Mouse (Mus musculus): ENCODE measurements around the gene Prnd. TPM values are rescaled to one million over a fixed set of nuclear protein-coding genes. Genes with fewer than 3 reads are reported as not detected.

Gene Prnd
- 13.6 and 14.1 TPM in 2 replicates for polyA plus RNA-seq (2014; fragmentation: Nextera tagmentation; extraction: Ambion mirVana)

DNA sequence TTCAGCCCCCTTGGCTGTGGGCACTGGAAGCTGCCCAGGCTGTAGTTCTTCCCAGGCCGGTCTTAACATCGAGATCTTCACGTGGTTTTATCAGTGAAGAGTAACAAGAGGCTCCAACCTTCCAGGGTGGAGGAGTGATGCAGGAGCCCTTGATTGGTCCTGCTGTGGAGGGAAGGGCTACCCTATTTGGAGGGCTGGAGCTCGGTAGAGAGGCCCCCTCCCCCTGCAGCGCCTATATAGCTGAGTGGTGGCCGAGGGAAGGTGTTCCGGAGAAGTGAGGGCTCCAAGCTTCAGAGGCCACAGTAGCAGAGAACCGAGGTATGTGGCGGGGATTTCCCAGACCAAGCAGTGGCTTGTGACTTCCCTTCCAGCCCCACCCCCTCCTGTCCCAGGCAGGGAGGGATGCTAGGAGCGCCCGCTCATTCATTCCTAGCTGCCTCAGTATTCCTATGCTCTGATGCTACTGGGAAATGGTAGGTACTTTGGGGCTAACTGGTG is at the start of gene Prnd:
Gene Prnd (plus strand): TSS at position 264 of the 498 bp plus-strand sequence.
- Histone ChIP-seq H3K36me3 (ENCODE audit: control insufficient read depth, insufficient read depth, low read length) (no peaks in the 10 kb centered on the region), H3K9me3 (replicated peaks; ENCODE audit: control insufficient read depth, low read length) (no peaks in the 10 kb centered on the region), H3K9ac (ENCODE audit: low read length) (no peak within 1 kb of the TSS), H3K27me3 (replicated peaks; ENCODE audit: control insufficient read depth, insufficient read depth, low read length) (peaks cover 7% of the 10 kb centered on the region; the same call in 1 of the 2 replicates), H3K4me2 (ENCODE audit: low read length) (no peak within 1 kb of the TSS), H3K4me3 (ENCODE audit: low read depth, low read length) (no peak within 1 kb of the TSS), H3K27ac (ENCODE audit: low read depth, low read length) (no peak within 1 kb of the TSS), H3K4me1 (ENCODE audit: control insufficient read depth, insufficient read depth, low read length) (no peaks in the 10 kb centered on the region)
- no peak for DNase-seq (ENCODE audit: low spot score)
- no peak for ATAC-seq
- WGBS = 20% methylated on average over 11 of the region's 11 CpGs

GRCm38 (mm10) chr2:131902423-131902822 is 48.2 kb upstream of the Prnd start:
- ATAC-seq = no peak
- Histone ChIP-seq H3K4me1 (ENCODE audit: control insufficient read depth, insufficient read depth, low read length) (no peaks in the 10 kb centered on the region), H3K4me3 (ENCODE audit: low read depth, low read length) (no peak overlapping the region), H3K4me2 (ENCODE audit: low read length) (no peak overlapping the region), H3K36me3 (ENCODE audit: control insufficient read depth, insufficient read depth, low read length) (no peaks in the 10 kb centered on the region), H3K9ac (ENCODE audit: low read length) (no peak overlapping the region), H3K27me3 (replicated peaks; ENCODE audit: control insufficient read depth, insufficient read depth, low read length) (0 out of 2 replicates have a peak, but pooled peaks cover 3% of the 10 kb centered on the region), H3K27ac (ENCODE audit: low read depth, low read length) (no peak overlapping the region), H3K9me3 (replicated peaks; ENCODE audit: control insufficient read depth, low read length) (no peaks in the 10 kb centered on the region)
- WGBS = 67% methylated on average over 2 of the region's 3 CpGs
- DNase-seq (ENCODE audit: low spot score) = no peak

DNA sequence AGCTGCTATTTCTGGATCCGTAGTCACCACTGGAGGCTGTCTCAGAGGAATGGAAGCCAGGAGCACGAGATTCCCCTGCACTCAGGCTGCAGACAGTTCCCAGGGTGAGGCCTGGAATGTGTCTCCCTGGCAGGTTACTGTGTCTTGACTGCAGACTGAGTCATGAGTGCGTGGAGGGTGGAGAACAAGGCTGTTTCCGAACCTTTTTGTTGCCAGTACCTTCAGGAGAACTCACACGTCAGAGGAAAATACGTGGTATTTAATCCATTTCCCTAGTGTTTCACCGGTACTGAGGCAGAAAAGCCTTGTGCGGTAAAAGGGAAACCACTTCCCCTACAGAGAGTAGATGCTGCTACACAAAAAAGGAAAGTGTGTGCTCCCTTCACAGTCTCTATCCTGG is 47.8 kb upstream of the Prnd start:
- DNase-seq (ENCODE audit: low spot score) (no peak), ATAC-seq (no peak)
- Histone ChIP-seq H3K27ac (ENCODE audit: low read depth, low read length) (no peak overlapping the region), H3K9me3 (replicated peaks; ENCODE audit: control insufficient read depth, low read length) (no peaks in the 10 kb centered on the region), H3K4me1 (ENCODE audit: control insufficient read depth, insufficient read depth, low read length) (no peaks in the 10 kb centered on the region), H3K27me3 (replicated peaks; ENCODE audit: control insufficient read depth, insufficient read depth, low read length) (0 out of 2 replicates have a peak, but pooled peaks cover 3% of the 10 kb centered on the region), H3K4me2 (ENCODE audit: low read length) (no peak overlapping the region), H3K9ac (ENCODE audit: low read length) (no peak overlapping the region), H3K4me3 (ENCODE audit: low read depth, low read length) (no peak overlapping the region), H3K36me3 (ENCODE audit: control insufficient read depth, insufficient read depth, low read length) (no peaks in the 10 kb centered on the region)
- WGBS = 66% methylated on average over 8 of the region's 8 CpGs

DNA sequence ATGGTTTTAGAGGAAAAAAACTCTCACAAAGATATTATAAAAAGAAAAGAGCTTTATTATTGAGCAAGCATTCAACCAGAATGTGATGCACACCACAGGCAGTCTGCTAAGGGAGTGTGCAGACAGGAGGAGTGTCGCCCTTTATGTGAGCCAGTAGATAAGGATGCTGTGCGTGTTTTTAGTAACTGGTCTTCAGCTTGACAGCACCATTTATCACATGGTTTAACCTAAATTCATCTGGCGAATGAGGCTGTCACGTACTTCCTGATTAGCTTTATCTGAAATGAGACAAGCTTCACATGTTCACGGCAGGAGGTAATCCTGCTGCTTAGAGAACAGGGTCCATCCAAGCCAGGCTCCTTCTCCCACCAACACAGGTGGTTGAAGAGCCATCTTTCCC is 45.6 kb upstream of the Prnd start:
- Histone ChIP-seq H3K4me2 (ENCODE audit: low read length) (no peak overlapping the region), H3K27ac (ENCODE audit: low read depth, low read length) (no peak overlapping the region), H3K9ac (ENCODE audit: low read length) (no peak overlapping the region), H3K4me3 (ENCODE audit: low read depth, low read length) (no peak overlapping the region), H3K9me3 (replicated peaks; ENCODE audit: control insufficient read depth, low read length) (no peaks in the 10 kb centered on the region), H3K27me3 (replicated peaks; ENCODE audit: control insufficient read depth, insufficient read depth, low read length) (no peaks in the 10 kb centered on the region), H3K4me1 (ENCODE audit: control insufficient read depth, insufficient read depth, low read length) (peaks cover 3% of the 10 kb centered on the region; the same call in 1 of the 2 replicates), H3K36me3 (ENCODE audit: control insufficient read depth, insufficient read depth, low read length) (no peaks in the 10 kb centered on the region)
- ATAC-seq (no peak), DNase-seq (ENCODE audit: low spot score) (no peak)
- WGBS = 56% methylated on average over 5 of the region's 5 CpGs

DNA sequence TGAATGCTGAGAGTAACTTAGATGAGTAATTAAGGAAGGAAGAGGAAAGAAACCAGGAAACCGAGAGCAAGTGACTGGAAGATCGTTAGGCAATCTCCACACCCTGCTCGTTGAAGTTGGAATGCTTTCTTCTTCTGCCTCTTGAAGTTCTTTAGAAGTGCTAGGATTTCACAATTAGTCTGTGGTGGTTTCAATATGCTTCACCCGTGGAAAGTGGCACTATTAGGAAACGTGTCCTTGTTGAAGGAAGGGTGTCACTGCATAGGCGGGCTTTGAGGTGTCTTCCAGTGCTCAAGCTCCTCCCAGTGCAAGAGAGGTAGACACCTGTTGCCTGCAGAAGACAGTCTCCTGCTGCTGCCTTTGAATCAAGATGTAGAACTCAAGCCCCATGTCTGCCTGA is 44.9 kb upstream of the Prnd start:
- Histone ChIP-seq H3K27ac (ENCODE audit: low read depth, low read length) (no peak overlapping the region), H3K4me1 (ENCODE audit: control insufficient read depth, insufficient read depth, low read length) (peaks cover 4% of the 10 kb centered on the region; the same call in 1 of the 2 replicates), H3K36me3 (ENCODE audit: control insufficient read depth, insufficient read depth, low read length) (no peaks in the 10 kb centered on the region), H3K27me3 (replicated peaks; ENCODE audit: control insufficient read depth, insufficient read depth, low read length) (no peaks in the 10 kb centered on the region), H3K4me2 (ENCODE audit: low read length) (no peak overlapping the region), H3K4me3 (ENCODE audit: low read depth, low read length) (no peak overlapping the region), H3K9ac (ENCODE audit: low read length) (no peak overlapping the region), H3K9me3 (replicated peaks; ENCODE audit: control insufficient read depth, low read length) (no peaks in the 10 kb centered on the region)
- ATAC-seq (no peak), DNase-seq (ENCODE audit: low spot score) (no peak)
- WGBS = 43% methylated on average over 6 of the region's 6 CpGs

GRCm38 (mm10) chr2:131906266-131906665 is 44.4 kb upstream of the Prnd start:
- H3K4me3 ChIP-seq (ENCODE audit: low read depth, low read length) = no peak overlapping the region
- no peak overlapping the region for H3K4me2 ChIP-seq (ENCODE audit: low read length)
- 86% methylated on average over 3 of the region's 3 CpGs for WGBS
- H3K9me3 ChIP-seq (replicated peaks; ENCODE audit: control insufficient read depth, low read length) = no peaks in the 10 kb centered on the region
- peaks cover 9% of the 10 kb centered on the region for H3K4me1 ChIP-seq (ENCODE audit: control insufficient read depth, insufficient read depth, low read length)
- no peak for DNase-seq (ENCODE audit: low spot score)
- no peak overlapping the region for H3K27ac ChIP-seq (ENCODE audit: low read depth, low read length)
- no peak for ATAC-seq
- no peaks in the 10 kb centered on the region for H3K27me3 ChIP-seq (replicated peaks; ENCODE audit: control insufficient read depth, insufficient read depth, low read length)
- no peaks in the 10 kb centered on the region for H3K36me3 ChIP-seq (ENCODE audit: control insufficient read depth, insufficient read depth, low read length)
- no peak overlapping the region for H3K9ac ChIP-seq (ENCODE audit: low read length)

GRCm38 (mm10) chr2:131906846-131907245 is 43.8 kb upstream of the Prnd start:
- no peak overlapping the region for H3K4me3 ChIP-seq (ENCODE audit: low read depth, low read length)
- H3K27me3 ChIP-seq (replicated peaks; ENCODE audit: control insufficient read depth, insufficient read depth, low read length) = no peaks in the 10 kb centered on the region
- H3K4me1 ChIP-seq (ENCODE audit: control insufficient read depth, insufficient read depth, low read length) = peaks cover 15% of the 10 kb centered on the region
- DNase-seq (ENCODE audit: low spot score) = no peak
- WGBS = 89% methylated on average over 1 of the region's 1 CpGs
- no peaks in the 10 kb centered on the region for H3K9me3 ChIP-seq (replicated peaks; ENCODE audit: control insufficient read depth, low read length)
- no peak overlapping the region for H3K4me2 ChIP-seq (ENCODE audit: low read length)
- no peak for ATAC-seq
- H3K27ac ChIP-seq (ENCODE audit: low read depth, low read length) = no peak overlapping the region
- H3K9ac ChIP-seq (ENCODE audit: low read length) = no peak overlapping the region
- no peaks in the 10 kb centered on the region for H3K36me3 ChIP-seq (ENCODE audit: control insufficient read depth, insufficient read depth, low read length)

GRCm38 (mm10) chr2:131907311-131907710 is 43.4 kb upstream of the Prnd start:
- no peak overlapping the region for H3K4me2 ChIP-seq (ENCODE audit: low read length)
- no peaks in the 10 kb centered on the region for H3K27me3 ChIP-seq (replicated peaks; ENCODE audit: control insufficient read depth, insufficient read depth, low read length)
- ATAC-seq = no peak
- H3K27ac ChIP-seq (ENCODE audit: low read depth, low read length) = no peak overlapping the region
- no peaks in the 10 kb centered on the region for H3K36me3 ChIP-seq (ENCODE audit: control insufficient read depth, insufficient read depth, low read length)
- no peak for DNase-seq (ENCODE audit: low spot score)
- no peak overlapping the region for H3K4me3 ChIP-seq (ENCODE audit: low read depth, low read length)
- H3K9me3 ChIP-seq (replicated peaks; ENCODE audit: control insufficient read depth, low read length) = no peaks in the 10 kb centered on the region
- no peak overlapping the region for H3K9ac ChIP-seq (ENCODE audit: low read length)
- peaks cover 17% of the 10 kb centered on the region for H3K4me1 ChIP-seq (ENCODE audit: control insufficient read depth, insufficient read depth, low read length)
- 86% methylated on average over 5 of the region's 5 CpGs for WGBS

DNA sequence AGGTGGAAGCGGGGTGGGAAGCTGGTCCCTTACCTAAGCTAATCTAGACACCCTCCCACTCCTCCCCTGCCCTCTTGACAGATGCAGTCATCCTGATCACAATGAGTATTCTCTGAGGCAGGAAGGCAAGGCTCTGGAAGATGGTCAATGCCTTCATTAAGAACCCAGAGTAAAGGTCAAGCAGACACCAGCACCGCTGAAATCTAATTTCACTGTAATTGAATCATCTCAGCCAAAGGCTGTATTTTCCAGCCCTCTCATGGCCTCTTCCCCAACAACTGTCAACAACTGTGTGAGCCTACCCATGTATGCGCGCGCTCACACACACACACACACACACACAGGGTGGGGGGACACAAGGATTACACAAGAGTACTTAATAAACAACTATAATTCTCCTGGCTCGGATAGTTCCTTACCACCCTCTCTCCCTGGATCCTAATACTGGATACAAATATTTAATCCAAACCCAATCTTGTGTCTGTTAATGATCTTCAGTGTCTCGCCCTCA is 42.3 kb upstream of the Prnd start:
- no peaks in the 10 kb centered on the region for H3K9me3 ChIP-seq (replicated peaks; ENCODE audit: control insufficient read depth, low read length)
- H3K4me3 ChIP-seq (ENCODE audit: low read depth, low read length) = no peak overlapping the region
- no peak overlapping the region for H3K9ac ChIP-seq (ENCODE audit: low read length)
- WGBS = 89% methylated on average over 7 of the region's 7 CpGs
- peaks cover 18% of the 10 kb centered on the region for H3K4me1 ChIP-seq (ENCODE audit: control insufficient read depth, insufficient read depth, low read length)
- DNase-seq (ENCODE audit: low spot score) (no peak), ATAC-seq (no peak)
- 0 out of 2 replicates have a peak, but pooled peaks cover under 1% of the 10 kb centered on the region for H3K36me3 ChIP-seq (ENCODE audit: control insufficient read depth, insufficient read depth, low read length)
- H3K4me2 ChIP-seq (ENCODE audit: low read length) = no peak overlapping the region
- no peaks in the 10 kb centered on the region for H3K27me3 ChIP-seq (replicated peaks; ENCODE audit: control insufficient read depth, insufficient read depth, low read length)
- no peak overlapping the region for H3K27ac ChIP-seq (ENCODE audit: low read depth, low read length)
